Mouse (Mus musculus): ENCODE measurements around the gene Slc2a2.
A peak's percentile ranks its signal among the peaks of the same experiment; 100 is the strongest.

Gene Slc2a2

GRCm38 (mm10) chr3:28734712-28735111 lies 37.0 kb downstream of the Slc2a2 start:
- DNase-seq (ENCODE audit: low read depth, low spot score) = no peak

GRCm38 (mm10) chr3:28736981-28737380 lies 39.3 kb downstream of the Slc2a2 start:
- no peak for DNase-seq (ENCODE audit: low read depth, low spot score)

- no peak for DNase-seq (ENCODE audit: low read depth, low spot score)
Measured at GRCm38 (mm10) chr3:28740353-28740752, 42.6 kb downstream of the Slc2a2 start.

GRCm38 (mm10) chr3:28743251-28743650 lies 45.5 kb downstream of the Slc2a2 start:
- DNase-seq (ENCODE audit: low read depth, low spot score) = no peak

- peak; percentile 64 for DNase-seq (ENCODE audit: low read depth, low spot score)
Measured at GRCm38 (mm10) chr3:28745835-28746483, 48.3 kb downstream of the Slc2a2 start.

- no peak for DNase-seq (ENCODE audit: low read depth, low spot score)
Measured at GRCm38 (mm10) chr3:28748151-28748550, 50.4 kb downstream of the Slc2a2 start.

GRCm38 (mm10) chr3:28748956-28749355 lies 51.3 kb downstream of the Slc2a2 start:
- no peak for DNase-seq (ENCODE audit: low read depth, low spot score)

GRCm38 (mm10) chr3:28755477-28755876 lies 57.8 kb downstream of the Slc2a2 start:
- DNase-seq (ENCODE audit: low read depth, low spot score) = no peak

- no peak for DNase-seq (ENCODE audit: low read depth, low spot score)
Measured at GRCm38 (mm10) chr3:28761225-28761789, 63.6 kb downstream of the Slc2a2 start.

- DNase-seq (ENCODE audit: low read depth, low spot score) = no peak
Measured at GRCm38 (mm10) chr3:28766935-28767334, 69.2 kb downstream of the Slc2a2 start.

- no peak for DNase-seq (ENCODE audit: low read depth, low spot score)
Measured at GRCm38 (mm10) chr3:28768222-28768621, 70.5 kb downstream of the Slc2a2 start.

- DNase-seq (ENCODE audit: low read depth, low spot score) = peak; percentile 19
Measured at GRCm38 (mm10) chr3:28772919-28773318, 75.2 kb downstream of the Slc2a2 start.

- DNase-seq (ENCODE audit: low read depth, low spot score) = no peak
Measured at GRCm38 (mm10) chr3:28775361-28775760, 77.7 kb downstream of the Slc2a2 start.

GRCm38 (mm10) chr3:28775958-28776357 lies 78.3 kb downstream of the Slc2a2 start:
- DNase-seq (ENCODE audit: low read depth, low spot score) = no peak

- no peak for DNase-seq (ENCODE audit: low read depth, low spot score)
Measured at GRCm38 (mm10) chr3:28776491-28776890, 78.8 kb downstream of the Slc2a2 start.

GRCm38 (mm10) chr3:28780511-28780910 lies 82.8 kb downstream of the Slc2a2 start:
- DNase-seq (ENCODE audit: low read depth, low spot score) = no peak
